Mouse (Mus musculus) heart, postnatal 0 days (tissue): ENCODE results near the gene Psen2. TPM values are rescaled to one million over a fixed set of nuclear protein-coding genes. Genes with fewer than 3 reads are reported as not detected.
A peak's percentile ranks its signal among the peaks of the same experiment; 100 is the strongest.

Experiments
- ATAC-seq: fragments of 200-750 bp; cut with Nextera tagmentation; 2 replicates; pipeline ENCODE4 v1.8.0; 2017; ENCODE audit warnings: low read depth, moderate number of reproducible peaks, moderate library complexity; ENCODE audit not compliant: insufficient read depth
- DNase-seq: peaks from one replicate; pipeline ENCODE4 v3.0.0-alpha.2; 2016; ENCODE audit warnings: low spot score
- H3K27ac ChIP-seq: fragments of 300-500 bp; sonication (generic); 2 replicates; pipeline ENCODE4 v1.5.1; 2014; ENCODE audit warnings: low read depth, mild to moderate bottlenecking
- H3K27me3 ChIP-seq: fragments of 300-500 bp; sonication (generic); 2 replicates; pipeline ENCODE4 v1.6.1; 2014; ENCODE audit warnings: low read length, mixed read lengths; ENCODE audit not compliant: control insufficient read depth, insufficient read depth
- H3K36me3 ChIP-seq: fragments of 300-500 bp; sonication (generic); replicated peaks from 2 replicates; pipeline ENCODE4 v1.6.1; 2014; ENCODE audit warnings: low read length, mixed read lengths; ENCODE audit not compliant: control insufficient read depth, insufficient read depth
- H3K4me1 ChIP-seq: fragments of 300-500 bp; sonication (generic); 2 replicates; pipeline ENCODE4 v1.6.1; 2014; ENCODE audit warnings: antibody characterized with exemption; ENCODE audit not compliant: control insufficient read depth, insufficient read depth
- H3K4me2 ChIP-seq: fragments of 300-500 bp; sonication (generic); 2 replicates; pipeline ENCODE4 v1.6.1; 2014; ENCODE audit warnings: low read depth, mild to moderate bottlenecking, low read length, moderate library complexity
- H3K4me3 ChIP-seq: fragments of 300-500 bp; sonication (generic); 2 replicates; pipeline ENCODE4 v1.5.1; 2014; ENCODE audit warnings: low read depth, low read length
- H3K9ac ChIP-seq: fragments of 300-500 bp; sonication (generic); replicated peaks from 2 replicates; pipeline ENCODE4 v1.6.1; 2014; ENCODE audit warnings: low read depth, low read length, mixed read lengths
- H3K9me3 ChIP-seq: fragments of 300-500 bp; sonication (generic); replicated peaks from 2 replicates; pipeline ENCODE4 v1.6.1; 2016; ENCODE audit warnings: low read length; ENCODE audit not compliant: control insufficient read depth
- CTCF ChIP-seq: IDR thresholded peaks from 2 replicates; pipeline ENCODE4 v1.5.1; 2016; ENCODE audit warnings: antibody characterized with exemption, control low read depth, low read depth
- EP300 ChIP-seq: IDR thresholded peaks from 2 replicates; pipeline ENCODE4 v1.6.1; 2016; ENCODE audit warnings: antibody characterized with exemption, low read depth
- WGBS: fragments of 180-500 bp; shearing (Covaris S2); extraction: QIAGEN DNeasy Blood & Tissue Kit; methylation state at CpG from one replicate; pipeline ENCODE4 v1.1.7; 2014; 5-methylcytosine and 5-hydroxymethylcytosine counted together
- polyA plus RNA-seq: library from polyadenylated mRNA; unstranded; fragments of >200 nt; fragmentation: Nextera tagmentation; extraction: Ambion mirVana; gene quantifications from 2 replicates; pipeline ENCODE4 v1.2.1, GENCODE M21; 2015
- total RNA-seq: library from RNA; depleted of rRNA; stranded (reverse); fragments of >200 nt; gene quantifications from 2 replicates; pipeline ENCODE4 v1.2.3, GENCODE M21; 2014; ENCODE audit warnings: low replicate concordance

Psen2 gene
- total and polyA plus RNA-seq, 2 experiments from 2014 or later, result 16.4 to 33.3 TPM

DNA sequence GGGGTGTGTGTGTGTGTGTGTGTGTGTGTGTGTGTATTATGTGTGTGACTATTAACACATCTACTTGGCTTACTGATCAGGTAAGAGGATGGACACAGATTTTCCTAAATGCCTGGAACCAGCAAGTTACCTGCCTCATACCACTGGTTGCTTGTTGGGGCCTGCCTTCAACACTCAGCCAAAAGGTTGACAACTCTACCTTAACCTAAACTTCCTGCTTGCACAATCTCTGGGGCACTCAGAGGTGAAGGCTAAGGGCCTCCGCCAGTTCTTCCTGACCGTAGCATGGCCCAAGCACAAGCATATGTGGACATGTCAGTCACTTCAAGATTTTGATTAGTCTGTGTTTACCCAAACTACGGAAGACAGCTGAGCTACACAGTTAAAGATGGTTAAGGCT, 65.3 kb downstream of the Psen2 start:
- Histone ChIP-seq H3K27me3 (no peaks in the 10 kb centered on the region), H3K4me1 (peaks cover 2% of the 10 kb centered on the region; the same call in 1 of the 2 replicates), H3K9ac (no peak overlapping the region), H3K4me3 (no peak overlapping the region), H3K36me3 (no peaks in the 10 kb centered on the region), H3K27ac (no peak overlapping the region), H3K4me2 (no peak overlapping the region), H3K9me3 (no peaks in the 10 kb centered on the region)
- TF ChIP-seq EP300 (no peak), CTCF (no peak)
- no peak for DNase-seq
- no peak for ATAC-seq
- 82% methylated on average over 3 of the region's 3 CpGs for WGBS

DNA sequence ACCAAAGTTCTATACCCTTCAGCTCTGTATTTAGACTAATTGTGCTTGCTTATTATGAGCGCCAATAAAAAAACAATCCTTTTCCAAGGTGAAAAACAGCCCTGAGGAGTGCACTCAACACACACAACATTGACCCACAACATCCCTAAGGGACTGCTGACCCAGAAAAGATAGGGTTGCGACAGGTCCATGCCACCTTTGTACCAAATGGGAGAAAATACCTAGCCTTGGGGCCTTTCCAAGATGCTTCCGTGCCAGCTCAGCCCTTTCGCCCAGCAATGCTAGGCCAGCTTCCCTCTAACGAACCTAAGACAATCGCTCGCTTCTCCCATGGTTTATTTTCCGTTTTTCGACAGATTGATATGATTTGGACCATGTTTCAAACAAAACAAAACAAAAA, 66.7 kb downstream of the Psen2 start:
- WGBS, result 90% methylated on average over 9 of the region's 9 CpGs
- ATAC-seq (no peak), DNase-seq (no peak)
- peaks cover 6% of the 10 kb centered on the region for H3K4me1 ChIP-seq
- no peaks in the 10 kb centered on the region for H3K9me3 ChIP-seq
- peak overlapping the region; percentile 54 for H3K27ac ChIP-seq
- no peaks in the 10 kb centered on the region for H3K27me3 ChIP-seq
- TF ChIP-seq CTCF (no peak), EP300 (no peak)
- no peak overlapping the region for H3K4me3 ChIP-seq
- no peak overlapping the region for H3K9ac ChIP-seq
- no peaks in the 10 kb centered on the region for H3K36me3 ChIP-seq
- peak overlapping the region; percentile 92 for H3K4me2 ChIP-seq

DNA sequence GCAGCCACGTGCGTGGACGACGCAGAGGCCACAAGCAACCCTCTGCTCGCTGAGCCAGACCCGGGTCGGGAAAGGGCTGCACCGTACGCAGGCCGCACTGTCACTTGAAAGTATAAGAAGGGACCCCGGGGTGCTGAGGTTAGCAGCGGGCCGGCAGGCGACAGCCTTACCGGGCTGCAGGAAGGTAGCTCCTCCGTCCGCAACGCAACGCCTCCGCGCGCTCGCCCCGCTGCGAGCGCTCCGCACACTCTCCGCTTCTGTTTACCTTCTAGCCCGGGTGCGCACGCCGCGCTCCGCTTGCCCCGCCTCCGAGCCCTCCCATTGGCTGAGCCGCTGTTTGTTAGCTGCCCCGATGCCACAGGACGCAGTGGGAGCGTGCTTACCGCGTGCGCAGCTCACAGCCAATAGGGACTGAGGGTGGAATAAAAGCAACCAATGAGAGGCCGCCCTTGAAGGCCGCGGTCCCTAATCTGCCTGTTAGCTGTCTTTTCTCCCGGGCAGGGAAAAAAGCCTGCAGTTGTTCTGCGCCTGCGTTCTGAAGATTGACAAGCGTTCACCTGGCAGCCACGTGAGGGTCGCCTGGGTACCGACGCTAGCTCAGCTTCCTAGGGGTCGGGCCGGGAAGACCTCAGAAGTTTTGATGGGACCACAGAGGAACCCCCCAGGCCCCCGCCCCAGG, 67.4 kb downstream of the Psen2 start:
- under 1% methylated on average over 57 of the region's 57 CpGs for WGBS
- peak overlapping the region; percentile 92 for H3K4me2 ChIP-seq
- H3K4me1 ChIP-seq, result peaks cover 11% of the 10 kb centered on the region
- H3K4me3 ChIP-seq, result peak overlapping the region; percentile 79
- no peak for TF ChIP-seq CTCF
- TF ChIP-seq EP300, result peak; percentile 95
- H3K9me3 ChIP-seq, result no peaks in the 10 kb centered on the region
- H3K9ac ChIP-seq, result peak overlapping the region; percentile 80
- DNase-seq (peak; percentile 97), ATAC-seq (peak; percentile 96)
- no peaks in the 10 kb centered on the region for H3K27me3 ChIP-seq
- H3K36me3 ChIP-seq, result no peaks in the 10 kb centered on the region
- peak overlapping the region; percentile 94 for H3K27ac ChIP-seq

DNA sequence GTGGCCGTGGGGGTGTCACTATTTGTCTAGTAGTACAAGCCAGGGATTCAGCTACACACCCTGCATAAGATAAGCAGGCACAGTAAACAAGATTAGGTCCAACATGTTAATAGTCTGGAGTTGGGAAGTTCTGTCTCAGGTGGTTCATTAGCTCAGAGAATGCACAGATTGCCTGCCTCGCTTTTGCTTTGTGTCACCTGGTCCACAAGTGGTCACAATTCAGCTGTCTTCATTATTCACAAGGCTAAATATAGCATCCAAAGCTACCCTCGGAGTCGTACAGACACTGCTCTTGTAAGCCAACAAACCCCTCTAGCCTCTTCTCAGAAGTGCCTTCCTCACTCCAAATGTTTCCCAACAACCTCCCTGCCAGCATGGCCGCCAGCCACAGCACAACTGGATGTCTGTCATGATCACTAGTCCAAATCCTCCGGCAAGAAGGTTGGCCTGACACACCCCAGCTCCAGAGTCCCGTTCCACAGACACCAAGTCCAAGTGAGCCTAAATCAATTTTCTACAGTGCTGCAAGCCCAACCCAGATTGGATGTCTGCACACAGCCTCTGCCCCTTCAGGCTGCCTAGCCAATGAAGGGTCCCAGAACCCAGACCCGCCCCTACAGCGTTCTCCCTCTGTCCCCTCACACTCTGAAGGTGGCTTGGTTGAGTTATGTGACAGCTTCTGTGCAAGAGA, 68.3 kb downstream of the Psen2 start:
- 15% methylated on average over 9 of the region's 9 CpGs for WGBS
- H3K9ac ChIP-seq, result peak overlapping the region; percentile 80
- no peaks in the 10 kb centered on the region for H3K36me3 ChIP-seq
- no peaks in the 10 kb centered on the region for H3K9me3 ChIP-seq
- peak overlapping the region; percentile 79 for H3K4me3 ChIP-seq
- DNase-seq, result peak; percentile 85
- TF ChIP-seq EP300 (no peak), CTCF (no peak)
- no peaks in the 10 kb centered on the region for H3K27me3 ChIP-seq
- peaks cover 13% of the 10 kb centered on the region for H3K4me1 ChIP-seq
- peak overlapping the region; percentile 92 for H3K4me2 ChIP-seq
- H3K27ac ChIP-seq, result peak overlapping the region; percentile 94
- peak; percentile 80 for ATAC-seq

DNA sequence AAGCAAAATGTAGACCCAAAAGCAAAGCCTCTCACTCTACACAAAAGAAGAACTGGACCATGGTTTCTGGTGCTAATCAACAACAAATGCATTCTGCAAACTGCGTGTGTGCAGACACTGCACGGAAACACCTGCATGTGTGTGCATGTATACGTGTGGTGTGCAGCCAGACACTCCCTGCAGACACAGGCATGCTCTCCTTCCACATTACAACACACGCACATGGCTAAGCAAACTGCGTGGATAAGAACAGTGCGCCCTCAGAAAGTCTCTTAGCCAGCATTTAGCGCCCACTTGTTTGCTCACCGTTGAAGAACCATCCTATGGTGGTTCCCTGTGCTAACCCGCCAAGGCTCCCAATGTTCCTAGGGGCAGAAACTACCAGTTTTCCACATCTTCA, 69.2 kb downstream of the Psen2 start:
- ATAC-seq (no peak), DNase-seq (no peak)
- Histone ChIP-seq H3K4me3 (peak overlapping the region; percentile 79), H3K36me3 (no peaks in the 10 kb centered on the region), H3K4me2 (peak overlapping the region; percentile 92), H3K9ac (peak overlapping the region; percentile 80), H3K9me3 (no peaks in the 10 kb centered on the region), H3K27ac (peak overlapping the region; percentile 94), H3K4me1 (peaks cover 21% of the 10 kb centered on the region), H3K27me3 (no peaks in the 10 kb centered on the region)
- 60% methylated on average over 9 of the region's 9 CpGs for WGBS
- TF ChIP-seq EP300, result no peak
- no peak for TF ChIP-seq CTCF
